Mouse (Mus musculus) stomach, postnatal 0 days (tissue): ENCODE measurements around the gene Ppp3r1. TPM values are rescaled to one million over a fixed set of nuclear protein-coding genes. Genes with fewer than 3 reads are reported as not detected.
A peak's percentile ranks its signal among the peaks of the same experiment; 100 is the strongest.

Experiments used
- ATAC-seq: fragments of 200-750 bp; cut with Nextera tagmentation; 2 replicates; pipeline ENCODE4 v1.8.0; 2017; ENCODE audit not compliant: low FRiP score, low TSS enrichment
- DNase-seq: peaks from one replicate; pipeline ENCODE4 v3.0.0-alpha.2; 2016; ENCODE audit warnings: low spot score
- H3K27ac ChIP-seq: fragments of 300-500 bp; sonication (generic); replicated peaks from 2 replicates; pipeline ENCODE4 v1.5.1; 2014; ENCODE audit warnings: mild to moderate bottlenecking, control low read depth
- H3K27me3 ChIP-seq: fragments of 300-500 bp; sonication (generic); 2 replicates; pipeline ENCODE4 v1.6.1; 2014; ENCODE audit warnings: low read length; ENCODE audit not compliant: control insufficient read depth, insufficient read depth
- H3K36me3 ChIP-seq: fragments of 300-500 bp; sonication (generic); 2 replicates; pipeline ENCODE4 v1.6.1; 2014; ENCODE audit warnings: low read length, mixed read lengths; ENCODE audit not compliant: control insufficient read depth, insufficient read depth
- H3K4me1 ChIP-seq: fragments of 300-500 bp; sonication (generic); replicated peaks from 2 replicates; pipeline ENCODE4 v1.6.1; 2014; ENCODE audit warnings: antibody characterized with exemption; ENCODE audit not compliant: control insufficient read depth, insufficient read depth
- H3K4me2 ChIP-seq: fragments of 300-500 bp; sonication (generic); replicated peaks from 2 replicates; pipeline ENCODE4 v1.6.1; 2014; ENCODE audit warnings: low read depth, mild to moderate bottlenecking, control low read depth, moderate library complexity
- H3K4me3 ChIP-seq: fragments of 300-500 bp; sonication (generic); 2 replicates; pipeline ENCODE4 v1.5.1; 2014; ENCODE audit warnings: low read depth, low read length, control low read depth
- H3K9ac ChIP-seq: fragments of 300-500 bp; sonication (generic); 2 replicates; pipeline ENCODE4 v1.6.1; 2014; ENCODE audit warnings: mild to moderate bottlenecking, low read length, control low read depth, mixed read lengths
- H3K9me3 ChIP-seq: fragments of 300-500 bp; sonication (generic); 2 replicates; pipeline ENCODE4 v1.6.1; 2016; ENCODE audit warnings: low read length; ENCODE audit not compliant: control insufficient read depth
- CTCF ChIP-seq: IDR thresholded peaks from 2 replicates; pipeline ENCODE4 v1.5.1; 2016; ENCODE audit warnings: antibody characterized with exemption, low read depth, mild to moderate bottlenecking, moderate library complexity
- EP300 ChIP-seq: optimal IDR thresholded peaks from 2 replicates; pipeline ENCODE3; 2016; ENCODE audit warnings: antibody characterized with exemption
- WGBS: fragments of 180-500 bp; shearing (Covaris S2); extraction: QIAGEN DNeasy Blood & Tissue Kit; methylation state at CpG from one replicate; pipeline ENCODE4 v1.1.7; 2014; 5-methylcytosine and 5-hydroxymethylcytosine counted together
- polyA plus RNA-seq: library from polyadenylated mRNA; unstranded; fragments of >200 nt; fragmentation: Nextera tagmentation; extraction: Ambion mirVana; gene quantifications from 2 replicates; pipeline ENCODE4 v1.2.1, GENCODE M21; 2015

Ppp3r1 gene
- 76.9 and 77.9 TPM in 2 replicates for polyA plus RNA-seq

GRCm38 (mm10) chr11:17158858-17159737 lies at the start of gene Ppp3r1:
Gene Ppp3r1 (plus strand): TSS chr11:17159263.
- DNase-seq (peak; percentile 97), ATAC-seq (peak; percentile 99)
- Histone ChIP-seq H3K4me1 (peaks cover 2% of the 10 kb centered on the region; the same call in 1 of the 2 replicates), H3K4me2 (peak within 1 kb of the TSS; percentile 75), H3K36me3 (no peaks in the 10 kb centered on the region), H3K9me3 (no peaks in the 10 kb centered on the region), H3K9ac (peak within 1 kb of the TSS; percentile 99), H3K4me3 (peak within 1 kb of the TSS; percentile 100), H3K27ac (peak within 1 kb of the TSS; percentile 98), H3K27me3 (no peaks in the 10 kb centered on the region)
- under 1% methylated on average over 75 of the region's 89 CpGs for WGBS
- TF ChIP-seq EP300 (peak; percentile 39), CTCF (peak; percentile 25)

GRCm38 (mm10) chr11:17112419-17113090 lies 46.5 kb upstream of the Ppp3r1 start:
- no peak for ATAC-seq
- DNase-seq: no peak
- no peaks in the 10 kb centered on the region for H3K4me1 ChIP-seq
- no peaks in the 10 kb centered on the region; the same call in 1 of the 2 replicates for H3K9me3 ChIP-seq
- TF ChIP-seq CTCF: no peak
- no peak for TF ChIP-seq EP300
- H3K9ac ChIP-seq: no peak overlapping the region
- H3K4me3 ChIP-seq: no peak overlapping the region
- WGBS: 87% methylated on average over 1 of the region's 1 CpGs
- no peak overlapping the region for H3K4me2 ChIP-seq
- H3K27me3 ChIP-seq: no peaks in the 10 kb centered on the region
- no peak overlapping the region for H3K27ac ChIP-seq
- H3K36me3 ChIP-seq: no peaks in the 10 kb centered on the region

- ATAC-seq (no peak), DNase-seq (no peak)
- Histone ChIP-seq H3K4me3 (no peak overlapping the region), H3K36me3 (no peaks in the 10 kb centered on the region), H3K9ac (no peak overlapping the region), H3K27me3 (no peaks in the 10 kb centered on the region), H3K4me1 (no peaks in the 10 kb centered on the region), H3K4me2 (no peak overlapping the region), H3K9me3 (no peaks in the 10 kb centered on the region), H3K27ac (no peak overlapping the region)
- TF ChIP-seq EP300 (no peak), CTCF (no peak)
- 50% methylated on average over 2 of the region's 2 CpGs for WGBS
These were observed 32.6 kb upstream of the Ppp3r1 start for GRCm38 (mm10) chr11:17126418-17126817.

- Histone ChIP-seq H3K4me3 (no peak overlapping the region), H3K9ac (no peak overlapping the region), H3K4me2 (no peak overlapping the region), H3K27me3 (no peaks in the 10 kb centered on the region), H3K4me1 (no peaks in the 10 kb centered on the region), H3K27ac (no peak overlapping the region), H3K36me3 (no peaks in the 10 kb centered on the region), H3K9me3 (no peaks in the 10 kb centered on the region)
- 46% methylated on average over 6 of the region's 6 CpGs for WGBS
- ATAC-seq: no peak
- no peak for TF ChIP-seq CTCF
- no peak for TF ChIP-seq EP300
- no peak for DNase-seq
These were observed 23.4 kb upstream of the Ppp3r1 start for GRCm38 (mm10) chr11:17135638-17136037.

- Histone ChIP-seq H3K27me3 (no peaks in the 10 kb centered on the region), H3K4me1 (no peaks in the 10 kb centered on the region), H3K27ac (no peak overlapping the region), H3K4me2 (no peak overlapping the region), H3K4me3 (no peak overlapping the region), H3K9ac (no peak overlapping the region), H3K36me3 (no peaks in the 10 kb centered on the region), H3K9me3 (no peaks in the 10 kb centered on the region)
- ATAC-seq (no peak), DNase-seq (no peak)
- WGBS: 54% methylated on average over 6 of the region's 6 CpGs
- TF ChIP-seq EP300 (no peak), CTCF (no peak)
These were observed 20.6 kb upstream of the Ppp3r1 start for GRCm38 (mm10) chr11:17138306-17139033.
